Mouse (Mus musculus) lung, embryonic 16.5 days (tissue): ENCODE measurements around the gene Lrrc74b. TPM values are rescaled to one million over a fixed set of nuclear protein-coding genes. Genes with fewer than 3 reads are reported as not detected.
"Not testable (repeated sequence)": the region's sequence is repeated elsewhere in the genome, so short reads cannot be mapped to it uniquely, and the experiment has no call there.

ENCODE experiments used
- ATAC-seq: fragments of 200-750 bp; cut with Nextera tagmentation; 2 replicates; pipeline ENCODE4 v1.8.0; 2017; ENCODE audit warnings: low read depth, mild to moderate bottlenecking, moderate library complexity
- H3K27ac ChIP-seq: fragments of 300-500 bp; sonication (generic); 2 replicates; pipeline ENCODE4 v1.5.1; 2014; ENCODE audit warnings: mild to moderate bottlenecking, control low read depth, low read length
- H3K27me3 ChIP-seq: fragments of 300-500 bp; sonication (generic); 2 replicates; pipeline ENCODE4 v1.6.1; 2014; ENCODE audit warnings: low read depth, low read length, mixed read lengths; ENCODE audit not compliant: control insufficient read depth, insufficient read depth
- H3K36me3 ChIP-seq: fragments of 300-500 bp; sonication (generic); 2 replicates; pipeline ENCODE4 v1.6.1; 2014; ENCODE audit warnings: low read length; ENCODE audit not compliant: control insufficient read depth, insufficient read depth
- H3K4me1 ChIP-seq: fragments of 300-500 bp; sonication (generic); replicated peaks from 2 replicates; pipeline ENCODE4 v1.6.1; 2014; ENCODE audit warnings: low read length, mixed read lengths; ENCODE audit not compliant: control insufficient read depth, insufficient read depth
- H3K4me2 ChIP-seq: fragments of 300-500 bp; sonication (generic); 2 replicates; pipeline ENCODE4 v1.6.1; 2014; ENCODE audit warnings: low read depth, low read length, control low read depth
- H3K4me3 ChIP-seq: fragments of 300-500 bp; sonication (generic); 2 replicates; pipeline ENCODE4 v1.5.1; 2014; ENCODE audit warnings: mild to moderate bottlenecking, low read length, control low read depth
- H3K9ac ChIP-seq: fragments of 300-500 bp; sonication (generic); 2 replicates; pipeline ENCODE4 v1.6.1; 2014; ENCODE audit warnings: low read length, control low read depth
- H3K9me3 ChIP-seq: fragments of 300-500 bp; sonication (generic); 2 replicates; pipeline ENCODE4 v1.6.1; 2016; ENCODE audit warnings: low read length; ENCODE audit not compliant: control insufficient read depth
- WGBS: fragments of 180-500 bp; shearing (Covaris S2); extraction: QIAGEN DNeasy Blood & Tissue Kit; methylation state at CpG from one replicate; pipeline ENCODE4 v1.1.7; 2014; 5-methylcytosine and 5-hydroxymethylcytosine counted together
- polyA plus RNA-seq: library from polyadenylated mRNA; unstranded; fragments of >200 nt; fragmentation: Nextera tagmentation; extraction: Ambion mirVana; gene quantifications from 2 replicates; pipeline ENCODE4 v1.2.1, GENCODE M21; 2015

Gene Lrrc74b
- polyA plus RNA-seq, 1 experiment from 2014 or later, result 3.0 TPM

GRCm38 (mm10) chr16:17511431-17511830, 49.6 kb downstream of the Lrrc74b start:
- peaks cover 30% of the 10 kb centered on the region for H3K36me3 ChIP-seq
- no peaks in the 10 kb centered on the region for H3K27me3 ChIP-seq
- no peak overlapping the region for H3K4me3 ChIP-seq
- no peak for ATAC-seq
- H3K27ac ChIP-seq, result no peak overlapping the region
- H3K9me3 ChIP-seq, result no peaks in the 10 kb centered on the region
- peaks cover 16% of the 10 kb centered on the region for H3K4me1 ChIP-seq
- 90% methylated on average over 4 of the region's 4 CpGs for WGBS
- no peak overlapping the region for H3K9ac ChIP-seq
- no peak overlapping the region for H3K4me2 ChIP-seq

GRCm38 (mm10) chr16:17510686-17511085, 50.4 kb downstream of the Lrrc74b start:
- Histone ChIP-seq H3K4me3 (no peak overlapping the region; the same call in 1 of the 2 replicates), H3K4me1 (peaks cover 16% of the 10 kb centered on the region), H3K36me3 (peaks cover 23% of the 10 kb centered on the region), H3K9ac (no peak overlapping the region), H3K27me3 (no peaks in the 10 kb centered on the region), H3K27ac (no peak overlapping the region), H3K9me3 (no peaks in the 10 kb centered on the region), H3K4me2 (no peak overlapping the region)
- WGBS, result 36% methylated on average over 2 of the region's 2 CpGs
- ATAC-seq, result no peak

GRCm38 (mm10) chr16:17510143-17510542, 50.9 kb downstream of the Lrrc74b start:
- no peaks in the 10 kb centered on the region for H3K27me3 ChIP-seq
- 0 out of 2 replicates have a peak overlapping the region, but pooled peaks have one; percentile 39 for H3K27ac ChIP-seq
- no peak for ATAC-seq
- H3K4me1 ChIP-seq, result peaks cover 16% of the 10 kb centered on the region
- H3K9ac ChIP-seq, result no peak overlapping the region
- H3K4me3 ChIP-seq, result peak overlapping the region; percentile 87
- no peaks in the 10 kb centered on the region for H3K9me3 ChIP-seq
- WGBS, result 98% methylated on average over 2 of the region's 2 CpGs
- H3K36me3 ChIP-seq, result peaks cover 22% of the 10 kb centered on the region
- H3K4me2 ChIP-seq, result peak overlapping the region; percentile 67; the same call in 1 of the 2 replicates

GRCm38 (mm10) chr16:17509240-17509597, 51.8 kb downstream of the Lrrc74b start:
- WGBS, result 5% methylated on average over 9 of the region's 9 CpGs
- H3K4me1 ChIP-seq, result peaks cover 16% of the 10 kb centered on the region
- peak overlapping the region; percentile 82 for H3K9ac ChIP-seq
- peak overlapping the region; percentile 67 for H3K4me2 ChIP-seq
- no peaks in the 10 kb centered on the region for H3K27me3 ChIP-seq
- H3K4me3 ChIP-seq, result peak overlapping the region; percentile 87
- no peaks in the 10 kb centered on the region for H3K9me3 ChIP-seq
- no peak for ATAC-seq
- no peak overlapping the region; the same call in 1 of the 2 replicates for H3K27ac ChIP-seq
- peaks cover 22% of the 10 kb centered on the region for H3K36me3 ChIP-seq

- ATAC-seq, result peak; percentile 97
- Histone ChIP-seq H3K4me3 (peak within 1 kb of the TSS; percentile 87), H3K36me3 (peaks cover 19% of the 10 kb centered on the region), H3K27ac (peak within 1 kb of the TSS; percentile 93), H3K27me3 (no peaks in the 10 kb centered on the region), H3K4me1 (peaks cover 16% of the 10 kb centered on the region), H3K4me2 (peak within 1 kb of the TSS; percentile 67), H3K9me3 (no peaks in the 10 kb centered on the region), H3K9ac (peak within 1 kb of the TSS; percentile 82)
- WGBS, result under 1% methylated on average over 50 of the region's 50 CpGs
Measured at GRCm38 (mm10) chr16:17508546-17509239, 52.4 kb downstream of the Lrrc74b start, which contains the start of gene Lztr1. Gene Lztr1, plus strand, starts transcription at chr16:17508688.

- peak overlapping the region; percentile 93 for H3K27ac ChIP-seq
- H3K4me1 ChIP-seq, result peaks cover 16% of the 10 kb centered on the region
- H3K4me3 ChIP-seq, result peak overlapping the region; percentile 87
- not testable (repeated sequence) for H3K9me3 ChIP-seq, ATAC-seq, H3K27me3 ChIP-seq
- peak overlapping the region; percentile 82 for H3K9ac ChIP-seq
- peaks cover 13% of the 10 kb centered on the region for H3K36me3 ChIP-seq
- peak overlapping the region; percentile 67 for H3K4me2 ChIP-seq
- WGBS, result 26% methylated on average over 3 of the region's 3 CpGs
Measured at GRCm38 (mm10) chr16:17508031-17508430, 53.0 kb downstream of the Lrrc74b start.

- Histone ChIP-seq H3K9ac (no peak overlapping the region), H3K4me2 (no peak overlapping the region), H3K27ac (no peak overlapping the region), H3K36me3 (peaks cover 4% of the 10 kb centered on the region), H3K27me3 (no peaks in the 10 kb centered on the region), H3K4me3 (no peak overlapping the region), H3K9me3 (no peaks in the 10 kb centered on the region), H3K4me1 (peaks cover 16% of the 10 kb centered on the region)
- no peak for ATAC-seq
- 73% methylated on average over 5 of the region's 5 CpGs for WGBS
Measured at GRCm38 (mm10) chr16:17507018-17507552, 54.0 kb downstream of the Lrrc74b start.

- Histone ChIP-seq H3K4me3 (no peak overlapping the region), H3K36me3 (no peaks in the 10 kb centered on the region), H3K4me2 (no peak overlapping the region), H3K9me3 (no peaks in the 10 kb centered on the region), H3K27ac (no peak overlapping the region), H3K27me3 (no peaks in the 10 kb centered on the region), H3K4me1 (0 out of 2 replicates have a peak, but pooled peaks cover 3% of the 10 kb centered on the region), H3K9ac (no peak overlapping the region)
- 68% methylated on average over 4 of the region's 4 CpGs for WGBS
- no peak for ATAC-seq
Measured at GRCm38 (mm10) chr16:17502681-17503080, 58.4 kb downstream of the Lrrc74b start.

- Histone ChIP-seq H3K36me3 (no peaks in the 10 kb centered on the region), H3K4me2 (no peak overlapping the region), H3K27ac (no peak overlapping the region), H3K9me3 (no peaks in the 10 kb centered on the region), H3K9ac (no peak overlapping the region), H3K4me3 (no peak overlapping the region), H3K4me1 (peaks cover 7% of the 10 kb centered on the region; the same call in 1 of the 2 replicates), H3K27me3 (no peaks in the 10 kb centered on the region)
- 29% methylated on average over 10 of the region's 10 CpGs for WGBS
- peak; percentile 72 for ATAC-seq
Measured at GRCm38 (mm10) chr16:17499249-17499883, 61.7 kb downstream of the Lrrc74b start.
